Mouse (Mus musculus) brain, adult 2 months (tissue): ENCODE results near the gene Cend1.

Experiments used
- DNase-seq: peaks from one replicate; pipeline ENCODE4 v3.0.0; 2011; ENCODE audit warnings: low read depth, low spot score

The Cend1 gene

DNA sequence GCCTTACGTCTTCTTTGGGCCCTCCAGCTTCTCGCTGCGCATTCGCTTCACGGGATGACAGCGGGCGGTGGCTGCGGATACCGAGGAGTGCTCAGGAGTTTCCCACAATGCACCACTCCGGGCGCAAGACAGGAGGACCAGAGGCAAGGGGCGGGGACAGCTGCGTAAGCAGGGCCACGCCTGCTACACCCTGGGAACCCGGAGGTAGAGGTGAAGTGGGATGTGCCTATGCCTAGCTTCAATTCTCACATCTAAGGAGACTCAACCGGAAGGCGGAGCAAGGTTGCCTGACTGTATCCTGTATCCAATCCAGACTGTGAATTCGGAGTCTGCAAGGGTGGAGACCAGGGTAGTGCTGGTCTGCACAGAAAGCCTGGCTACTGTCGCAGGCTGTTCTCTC, at the start of gene Cend1:
Gene Cend1, minus strand, starts transcription at position 182 of the 400 bp plus-strand sequence.
- peak; percentile 99 for DNase-seq

DNA sequence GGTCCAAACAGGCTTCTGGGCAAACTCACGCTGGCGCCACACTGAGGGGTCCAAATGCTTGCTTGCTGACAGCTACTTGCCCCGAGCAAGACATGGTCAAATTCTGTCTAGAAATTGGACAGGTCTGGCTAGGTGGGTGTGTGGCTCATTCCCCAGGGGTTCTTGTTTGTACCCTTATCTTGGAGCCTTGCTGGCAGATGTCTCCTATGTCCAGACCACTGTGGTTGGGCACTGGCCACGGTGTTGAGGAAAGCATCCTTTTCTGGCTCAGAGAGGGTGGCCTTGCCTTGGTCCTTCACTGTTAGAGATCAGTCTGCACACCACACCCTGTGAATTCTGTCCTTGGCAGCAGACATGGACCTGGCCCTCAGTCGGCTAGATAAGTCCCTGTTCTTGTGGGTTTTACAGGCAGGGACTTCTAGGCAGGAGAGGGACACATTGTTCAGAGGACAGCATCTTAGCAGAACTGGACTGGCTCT, 49.0 kb upstream of the Cend1 start:
- DNase-seq = no peak

DNA sequence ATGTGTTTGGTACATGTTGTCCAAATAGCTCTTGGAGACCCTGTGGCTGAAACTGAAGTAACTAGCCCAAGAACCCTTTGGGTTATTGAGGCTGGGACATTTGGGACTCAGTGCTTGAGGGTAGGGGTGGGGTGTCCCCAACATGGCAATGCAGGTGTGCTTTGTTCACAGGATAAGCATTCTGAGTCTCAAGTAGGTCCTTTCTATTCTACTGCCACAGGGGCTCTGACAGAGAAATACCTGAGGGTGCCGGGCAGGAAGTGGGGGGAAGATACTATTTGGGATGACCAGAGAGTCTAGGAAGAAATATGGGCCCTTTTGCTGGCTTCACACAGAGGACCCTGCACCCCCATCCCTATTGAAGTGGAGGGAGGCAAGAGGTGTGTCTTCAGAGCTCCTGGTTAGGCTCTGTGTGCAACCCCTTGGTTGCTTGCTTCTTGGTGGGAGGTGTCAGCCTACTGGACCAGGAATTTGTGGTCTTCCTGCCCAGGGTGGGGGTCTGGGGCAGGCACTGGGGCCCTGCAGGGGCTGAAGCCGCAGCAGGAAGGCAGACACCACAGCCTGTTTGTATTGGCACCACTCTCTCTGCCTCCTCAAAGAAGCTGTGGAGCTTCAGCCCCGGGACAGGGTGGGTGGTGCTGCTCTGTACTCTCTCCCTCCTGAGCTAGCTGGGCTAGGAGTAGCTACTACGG, 48.4 kb upstream of the Cend1 start:
- no peak for DNase-seq

DNA sequence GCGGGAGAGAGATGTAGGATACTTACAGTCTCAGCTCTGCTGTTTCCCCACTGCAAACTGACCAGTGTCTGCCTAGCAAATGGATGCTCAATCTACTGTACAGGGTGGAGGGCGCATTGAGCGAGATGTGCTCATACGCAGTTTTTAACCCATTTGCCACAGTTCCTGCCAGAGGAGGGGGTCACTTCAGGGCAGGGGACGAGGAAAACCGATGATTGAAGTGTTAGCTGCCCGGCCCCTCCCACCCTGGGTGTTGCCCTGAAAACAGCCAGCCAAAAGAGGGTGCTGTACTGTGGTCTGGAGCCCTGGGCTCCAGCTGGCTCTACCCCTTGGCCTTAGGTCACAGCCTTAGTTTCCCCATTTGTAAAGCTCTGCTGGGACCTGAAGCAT, 47.7 kb upstream of the Cend1 start:
- DNase-seq = no peak

DNA sequence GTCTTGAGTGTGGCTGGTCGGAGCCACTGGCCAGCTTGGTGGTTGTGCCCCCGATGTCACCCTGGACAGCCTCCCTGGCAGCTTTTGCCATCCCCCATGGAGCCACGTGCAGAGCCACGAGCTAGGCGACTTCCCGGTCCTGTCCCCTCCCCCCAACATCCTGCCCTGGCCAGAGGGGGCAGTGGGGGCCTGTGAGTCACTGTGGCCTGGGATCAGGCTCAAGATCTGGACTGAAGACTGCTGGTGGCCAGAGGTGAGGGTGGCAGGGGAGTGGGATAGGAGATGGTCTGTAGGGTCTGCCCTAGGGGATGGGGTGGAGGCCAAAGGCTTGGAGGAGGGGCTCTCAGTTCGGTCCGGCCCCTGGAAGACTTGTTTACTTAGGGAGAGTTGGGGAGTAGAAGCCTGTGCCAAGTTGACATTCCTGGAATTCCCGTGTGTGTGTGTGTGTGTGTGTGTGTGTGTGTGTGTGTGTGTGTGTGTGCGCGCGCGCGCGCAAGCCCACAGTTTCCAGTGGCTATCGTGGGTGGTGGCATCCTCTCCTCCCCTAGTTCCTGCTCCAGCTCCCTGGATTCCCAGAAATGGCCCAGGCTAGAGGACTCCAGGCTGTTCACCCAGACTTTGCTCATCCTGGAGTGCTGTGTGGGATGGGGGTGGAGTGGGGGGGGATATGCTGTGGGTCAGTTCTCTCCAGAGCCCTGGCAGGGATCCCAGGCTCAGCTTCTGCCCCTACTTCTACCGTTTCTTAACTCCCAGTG, 47.1 kb upstream of the Cend1 start:
- DNase-seq = peak; percentile 62

DNA sequence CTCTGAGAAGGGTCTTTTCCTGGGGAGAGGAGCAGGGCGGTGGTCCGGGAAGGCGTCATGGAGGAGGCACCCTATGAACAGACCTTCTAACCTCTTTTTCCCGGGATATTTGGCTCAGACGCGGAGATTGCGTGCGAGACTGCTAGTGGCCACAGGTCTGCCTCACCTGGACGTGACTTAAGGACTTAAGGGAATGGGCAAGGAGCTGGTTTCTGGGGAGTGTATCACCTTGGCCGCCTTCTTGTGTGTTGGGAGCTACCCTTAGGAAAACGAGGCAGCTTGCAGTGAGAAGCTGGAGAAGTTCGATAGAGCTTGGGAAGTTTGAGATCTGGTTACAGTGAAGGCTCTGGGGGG, 46.5 kb upstream of the Cend1 start:
- DNase-seq = no peak

DNA sequence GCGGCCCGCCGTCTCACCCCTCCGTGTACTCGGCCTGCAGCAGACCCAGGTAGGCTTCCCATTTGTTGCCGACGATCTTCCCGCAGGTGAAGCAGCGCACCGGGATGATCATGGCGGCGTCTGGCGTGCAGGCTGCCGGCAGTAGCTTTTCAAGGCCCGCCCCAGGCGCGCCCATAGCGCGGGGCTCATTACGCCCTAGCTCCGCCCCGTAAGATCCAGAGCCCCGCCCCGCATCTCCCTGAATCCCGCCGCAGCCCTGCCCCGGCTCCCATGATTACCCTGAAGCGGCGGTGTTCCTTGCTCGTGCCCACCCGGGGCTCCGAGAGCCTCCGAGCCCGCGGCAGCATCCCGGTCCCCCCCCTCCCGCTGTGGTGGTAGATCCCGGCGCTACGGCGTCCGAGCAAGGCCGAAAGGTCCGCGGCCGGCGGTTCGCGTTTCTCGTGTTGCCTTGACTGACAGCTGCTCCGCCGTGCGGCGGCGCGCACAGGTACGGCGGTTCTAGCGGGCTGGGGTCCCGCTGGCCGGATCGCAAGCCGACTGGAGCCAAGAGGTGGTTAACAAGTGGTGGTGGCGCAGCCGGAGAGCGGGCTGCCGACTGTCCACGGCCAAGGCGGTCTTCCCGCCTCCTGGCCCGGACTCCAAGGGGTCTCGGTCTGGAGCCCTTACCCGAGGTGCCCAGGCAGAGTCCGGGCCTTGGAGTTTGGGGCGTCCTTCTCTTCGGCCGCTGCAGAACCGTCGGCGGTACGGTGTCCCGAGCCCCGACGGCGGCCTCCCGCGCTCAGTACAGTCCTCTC, 45.9 kb upstream of the Cend1 start, which contains the start of the genes Polr2l and Tspan4:
Gene Polr2l, minus strand, starts transcription at position 122 of the 794 bp plus-strand sequence.
Gene Tspan4, plus strand, starts transcription at position 230 of the 794 bp plus-strand sequence.
- DNase-seq = peak; percentile 94

DNA sequence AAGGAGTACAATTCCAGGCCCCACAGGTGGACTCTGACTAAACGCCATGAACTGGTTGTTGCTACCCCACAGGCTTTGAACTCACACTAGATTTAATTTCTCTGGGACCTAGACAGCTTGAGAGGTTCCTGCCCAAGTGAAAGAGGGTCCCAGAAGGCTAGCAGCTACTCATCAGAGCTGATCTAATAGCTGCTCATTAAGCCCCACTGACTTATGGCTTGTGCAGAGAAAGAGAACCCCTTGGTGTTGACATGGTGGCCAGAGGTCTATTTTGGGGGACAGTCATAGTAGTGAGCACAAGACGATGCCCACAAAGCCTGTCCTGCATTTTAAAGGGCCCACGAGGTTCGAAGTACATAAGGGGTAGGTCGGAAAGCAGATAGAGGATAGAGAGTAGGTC, 44.9 kb upstream of the Cend1 start:
- DNase-seq = no peak

DNA sequence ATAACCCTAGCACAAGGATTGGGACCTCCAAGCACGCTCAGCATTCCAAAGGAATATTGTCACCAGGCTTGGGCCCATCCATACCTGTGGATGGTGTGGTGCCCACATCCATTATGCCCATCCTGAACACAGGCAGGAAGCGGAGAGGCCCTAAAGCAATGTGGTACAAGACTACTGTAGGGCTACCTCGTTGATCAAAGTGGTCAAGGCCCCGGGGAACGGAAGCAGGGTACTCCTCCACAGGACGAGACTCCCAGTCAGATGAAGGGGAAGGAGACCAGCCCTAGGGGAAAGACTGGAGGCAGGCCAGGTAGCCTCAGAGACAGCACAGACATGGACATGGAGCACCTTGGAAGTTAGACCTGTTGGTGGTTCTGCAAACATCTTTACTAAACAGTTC, 43.5 kb upstream of the Cend1 start:
- DNase-seq = no peak

DNA sequence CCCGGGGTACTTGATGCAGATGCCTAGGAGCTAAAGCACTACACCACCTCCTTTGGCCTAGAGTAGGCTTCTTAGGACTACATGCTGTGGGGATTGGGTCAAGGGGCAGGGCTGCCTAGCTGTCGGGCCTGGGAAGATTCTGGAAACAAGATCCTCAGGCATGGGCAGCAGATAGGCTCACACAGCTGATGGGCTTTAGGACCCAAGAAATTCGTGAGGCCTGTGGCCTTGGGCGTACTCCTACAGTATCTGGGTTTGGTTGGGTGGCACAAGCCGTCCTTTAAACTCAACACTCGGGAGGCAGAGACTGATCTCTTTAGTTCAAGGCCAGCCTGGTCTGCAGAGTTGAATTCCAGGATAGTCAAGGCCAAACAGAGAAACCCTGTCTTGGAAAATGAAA, 42.9 kb upstream of the Cend1 start:
- no peak for DNase-seq

DNA sequence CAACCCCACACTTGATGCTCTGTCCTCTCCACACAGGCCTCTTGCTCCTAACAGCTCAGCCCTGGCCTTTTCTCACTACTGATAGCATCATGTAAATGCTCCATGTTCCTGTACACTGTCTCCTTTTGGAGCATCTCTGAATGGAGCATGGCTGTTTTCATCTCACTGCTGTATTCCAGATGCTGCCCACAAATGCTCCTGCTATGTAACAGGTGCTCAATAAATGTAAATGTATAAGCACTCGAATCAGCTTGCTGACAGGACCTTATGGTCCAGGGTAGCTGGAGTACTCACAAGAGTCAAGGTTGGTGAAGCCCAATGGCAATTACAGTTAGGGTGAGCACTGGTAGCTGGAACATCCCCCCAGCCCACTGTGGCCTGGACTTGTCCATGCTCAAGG, 41.9 kb upstream of the Cend1 start:
- no peak for DNase-seq

DNA sequence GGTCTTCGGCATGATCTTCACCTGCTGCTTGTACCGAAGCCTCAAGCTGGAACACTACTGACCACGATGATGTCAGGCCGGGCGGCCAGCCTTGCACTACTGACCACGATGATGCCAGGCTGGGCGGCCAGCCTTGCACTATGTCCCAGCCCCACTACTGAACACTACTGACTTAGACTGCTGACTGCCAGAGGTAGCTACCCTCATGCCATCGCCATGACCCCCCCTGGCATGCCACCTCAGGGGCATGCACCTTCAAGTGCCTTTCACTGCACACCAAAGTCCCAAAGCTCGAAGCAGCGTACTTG, 41.3 kb upstream of the Cend1 start:
- no peak for DNase-seq

DNA sequence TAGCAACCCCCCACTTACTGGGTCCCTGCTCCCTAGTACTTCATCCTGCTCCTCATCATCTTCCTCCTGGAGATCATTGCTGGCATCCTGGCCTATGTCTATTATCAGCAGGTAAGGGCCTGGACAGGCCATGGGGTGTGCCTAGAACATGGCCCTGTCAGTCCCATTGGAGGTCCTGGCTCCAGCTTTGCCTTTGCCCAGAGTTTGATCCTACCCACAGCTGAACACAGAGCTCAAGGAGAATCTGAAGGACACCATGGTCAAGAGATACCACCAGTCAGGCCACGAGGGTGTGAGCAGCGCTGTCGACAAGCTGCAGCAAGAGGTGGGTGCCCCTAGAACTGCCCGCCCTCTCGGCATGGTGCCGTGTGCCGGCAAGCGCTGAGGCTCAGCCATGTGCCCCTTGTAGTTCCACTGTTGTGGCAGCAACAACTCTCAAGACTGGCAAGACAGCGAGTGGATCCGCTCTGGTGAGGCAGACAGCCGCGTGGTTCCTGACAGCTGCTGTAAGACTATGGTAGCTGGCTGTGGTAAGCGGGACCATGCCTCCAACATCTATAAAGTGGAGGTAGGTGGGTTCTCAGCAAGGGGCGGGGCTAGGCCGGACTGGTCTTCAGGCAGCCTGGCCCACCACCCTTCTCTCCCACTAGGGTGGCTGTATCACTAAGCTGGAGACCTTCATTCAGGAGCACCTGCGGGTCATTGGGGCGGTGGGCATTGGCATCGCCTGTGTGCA, 40.8 kb upstream of the Cend1 start:
- no peak for DNase-seq

DNA sequence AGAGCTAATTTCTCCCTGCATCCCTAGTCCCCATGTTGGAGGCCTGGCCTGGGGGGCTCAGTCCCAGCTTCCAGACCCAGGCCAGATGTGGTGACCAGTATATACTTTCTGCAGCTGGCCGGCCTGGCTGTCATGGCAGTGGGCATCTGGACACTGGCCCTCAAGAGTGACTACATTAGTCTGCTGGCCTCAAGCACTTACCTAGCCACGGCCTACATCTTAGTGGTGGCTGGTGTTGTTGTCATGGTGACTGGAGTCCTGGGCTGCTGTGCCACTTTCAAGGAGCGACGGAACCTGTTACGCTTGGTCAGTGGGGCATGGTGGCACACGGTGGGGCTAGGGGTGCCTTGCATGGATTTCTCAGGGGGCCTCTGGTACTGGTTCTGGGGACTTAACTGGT, 40.1 kb upstream of the Cend1 start:
- DNase-seq = no peak

DNA sequence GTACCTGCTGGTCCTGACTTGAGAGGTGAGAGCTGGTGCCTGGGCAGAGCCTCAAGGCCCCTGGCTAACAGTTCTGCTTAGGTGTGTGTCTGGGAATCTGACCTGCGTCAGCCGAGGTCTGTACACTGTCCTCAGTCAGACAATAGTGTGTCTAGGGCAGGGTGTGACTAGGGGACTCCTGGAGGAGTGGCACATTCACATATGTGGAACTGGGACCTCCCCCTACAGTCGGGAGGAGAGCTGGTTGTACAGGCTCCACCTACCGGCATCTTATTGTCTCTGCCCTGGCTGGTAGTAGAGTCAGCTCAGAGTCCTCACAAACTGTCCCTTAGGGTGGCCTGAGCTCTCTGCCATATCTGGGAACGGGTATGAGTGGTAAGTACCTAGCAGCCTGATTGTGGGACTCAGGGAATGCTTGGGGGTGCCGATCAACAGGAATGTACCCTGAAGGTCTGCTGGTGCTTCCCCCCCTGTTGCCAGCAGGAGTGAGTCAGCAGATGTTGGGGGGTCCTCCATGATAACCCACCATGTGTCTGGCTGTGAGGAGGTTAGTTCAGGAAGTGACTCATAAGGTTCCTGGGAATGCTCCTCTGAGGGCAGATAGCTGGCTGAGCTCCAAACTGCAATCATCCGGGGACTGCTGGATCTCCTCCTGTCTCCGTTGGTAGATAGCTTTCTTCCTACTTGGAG, 39.4 kb upstream of the Cend1 start:
- peak; percentile 84 for DNase-seq

DNA sequence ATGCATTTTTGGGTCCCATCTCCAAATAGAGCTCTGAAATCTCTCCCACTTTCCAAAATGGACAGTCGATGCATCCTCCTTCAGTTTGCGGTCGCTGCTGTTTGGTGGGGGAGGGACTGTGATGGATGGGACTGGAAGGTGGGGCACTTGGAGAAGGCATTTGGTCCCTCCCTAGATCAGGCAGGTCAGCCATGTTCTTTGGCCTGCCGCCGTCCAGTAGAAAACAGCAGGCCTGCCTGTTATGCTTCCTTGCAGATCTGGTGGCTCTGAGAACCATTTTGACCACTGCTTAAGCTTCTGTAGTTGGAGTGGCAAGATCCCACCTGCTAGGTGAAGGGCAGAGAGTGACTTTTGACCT, 38.9 kb upstream of the Cend1 start:
- no peak for DNase-seq

DNA sequence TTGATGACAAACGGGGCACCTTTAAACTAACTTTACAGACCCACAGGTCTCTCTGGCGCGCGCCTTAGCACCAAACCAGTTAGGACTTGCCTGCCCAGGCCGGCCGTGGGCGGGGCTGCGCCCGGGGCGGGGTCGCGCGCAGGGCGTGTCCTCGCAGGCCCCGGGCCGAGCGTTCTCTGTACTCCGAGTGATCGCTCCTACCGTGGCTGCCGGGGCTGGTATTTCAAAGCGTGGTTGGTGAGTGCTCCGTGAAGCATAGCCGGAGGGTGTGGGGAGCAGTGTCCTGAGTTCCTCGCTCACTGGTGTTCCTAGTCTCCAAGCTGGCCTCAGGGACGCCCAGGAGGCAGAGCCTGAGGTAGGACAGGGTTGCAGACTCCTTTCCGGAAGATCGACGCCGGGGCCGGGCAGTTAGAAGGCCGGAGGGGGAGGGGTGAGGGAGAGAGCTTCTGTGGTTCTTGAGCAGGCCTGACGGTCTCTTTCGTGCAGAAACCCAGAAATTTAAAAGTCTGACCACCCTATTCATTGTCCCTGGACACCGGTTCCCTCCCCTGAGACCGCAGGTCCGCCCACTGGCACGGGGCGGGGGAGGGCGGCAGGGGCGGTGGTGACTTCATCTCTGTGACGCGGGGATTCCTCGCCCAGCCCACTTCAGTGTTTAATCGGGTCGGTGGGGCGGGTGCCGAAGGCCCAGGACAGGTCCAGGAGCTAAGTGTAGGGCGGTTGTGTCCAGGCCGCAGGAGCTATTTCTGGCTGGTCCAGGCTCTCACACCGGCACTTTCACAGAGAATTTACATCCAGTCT, 38.1 kb upstream of the Cend1 start, which contains the start of gene Cd151:
Gene Cd151, plus strand, starts transcription at position 163 of the 801 bp plus-strand sequence.
- DNase-seq = peak; percentile 69

DNA sequence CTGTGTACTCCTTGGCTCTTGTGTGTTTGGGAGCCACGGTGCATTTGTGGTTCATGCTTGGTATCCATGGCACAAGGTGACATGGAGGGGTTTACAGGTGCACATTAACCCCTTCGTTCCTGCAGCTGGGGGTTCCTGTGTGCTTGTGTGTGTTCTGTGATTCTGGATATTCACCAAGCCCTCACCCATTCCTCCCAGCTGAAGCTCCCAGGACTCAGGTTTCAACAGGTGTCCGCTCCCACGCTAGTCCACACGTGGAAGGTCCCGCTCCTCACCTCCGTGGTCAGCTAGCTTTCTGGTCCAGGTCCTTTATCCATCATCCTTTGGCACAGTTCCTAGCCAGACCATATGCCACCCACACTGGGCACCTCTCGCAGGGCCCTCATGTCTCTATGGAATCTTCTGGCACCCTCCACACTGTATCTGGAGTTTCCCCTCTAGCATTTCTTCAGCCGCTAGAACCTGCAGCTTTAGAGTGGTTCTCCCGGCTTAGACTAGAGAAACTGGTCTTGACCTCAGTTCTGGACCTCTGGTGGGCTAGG, 37.4 kb upstream of the Cend1 start:
- no peak for DNase-seq

DNA sequence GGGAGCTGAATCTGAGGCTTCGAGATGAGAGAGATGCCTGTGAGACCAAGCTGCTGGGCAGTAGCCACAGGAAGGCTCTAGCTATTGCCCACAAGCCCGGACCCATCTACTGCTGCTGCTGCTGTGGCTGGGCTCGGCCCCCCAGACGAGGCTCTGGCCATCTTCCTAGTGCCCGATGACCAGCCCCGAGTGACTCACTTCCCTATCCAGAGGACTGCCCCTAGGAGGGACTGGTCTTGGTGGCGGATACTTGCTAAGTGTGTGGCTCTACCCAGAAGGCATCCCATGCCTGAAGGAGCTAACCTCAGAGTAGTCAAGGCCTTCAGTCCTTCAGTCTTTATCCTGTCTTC, 36.7 kb upstream of the Cend1 start:
- no peak for DNase-seq

DNA sequence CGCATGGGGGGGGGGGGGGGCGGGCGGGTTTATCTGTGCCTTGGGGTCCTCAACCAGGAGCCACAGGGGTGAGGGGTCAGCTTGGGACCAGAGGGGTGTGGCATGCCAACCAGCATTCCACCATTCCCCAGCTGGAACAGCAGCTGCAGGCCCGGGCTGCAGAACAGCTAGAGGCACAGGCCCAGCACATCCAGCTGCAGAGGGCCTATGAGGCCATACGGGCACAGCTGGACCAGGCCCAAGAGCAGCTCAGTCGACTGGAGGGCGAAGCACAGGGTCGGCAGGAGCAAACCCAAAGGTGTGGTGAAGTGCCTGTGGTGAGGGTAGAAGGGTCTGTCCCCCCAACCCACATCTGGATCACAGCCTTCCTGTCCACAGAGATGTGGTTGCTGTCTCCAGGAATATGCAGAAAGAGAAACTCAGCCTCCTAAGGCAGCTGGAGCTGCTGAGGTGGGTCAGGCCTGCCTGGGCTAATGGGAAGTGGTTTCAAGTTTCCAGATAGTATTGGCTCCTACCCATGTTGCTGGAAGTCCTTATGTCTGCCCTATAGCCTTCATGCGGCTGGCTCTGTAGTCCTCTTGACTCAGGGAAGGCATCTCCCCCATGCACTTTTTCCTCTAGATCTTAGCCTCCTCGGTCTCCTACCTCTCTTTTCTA, 36.2 kb upstream of the Cend1 start:
- DNase-seq = no peak
